Mouse (Mus musculus) myocyte (in vitro differentiated cells): ENCODE measurements around the gene Ccdc15. TPM values are rescaled to one million over a fixed set of nuclear protein-coding genes. Genes with fewer than 3 reads are reported as not detected.

Experiments
- H3K27me3 ChIP-seq: one replicate; pipeline ENCODE4 v1.6.1; 2011; ENCODE audit not compliant: control insufficient read depth, insufficient read depth, insufficient read length
- H3K36me3 ChIP-seq: one replicate; pipeline ENCODE4 v1.6.1; 2011; ENCODE audit not compliant: control insufficient read depth, insufficient read depth
- H3K4me2 ChIP-seq: one replicate; pipeline ENCODE4 v1.6.1; 2011; ENCODE audit warnings: low read depth, control low read depth
- H3K4me3 ChIP-seq: one replicate; pipeline ENCODE4 v1.5.1; 2011; ENCODE audit warnings: mild to moderate bottlenecking, control low read depth, moderate library complexity
- H3K79me2 ChIP-seq: one replicate; pipeline ENCODE4 v1.6.1; 2011; ENCODE audit not compliant: control insufficient read depth, insufficient read depth
- H3ac ChIP-seq: one replicate; pipeline ENCODE4 v1.6.1; 2011; ENCODE audit not compliant: control insufficient read depth, insufficient read length
- SRF ChIP-seq: IDR thresholded peaks from one replicate; pipeline ENCODE4 v1.6.1; 2011; ENCODE audit warnings: low read depth; ENCODE audit not compliant: control insufficient read depth, insufficient read length
- TCF12 ChIP-seq: IDR thresholded peaks from one replicate; pipeline ENCODE4 v1.6.1; 2011; ENCODE audit warnings: mild to moderate bottlenecking, control low read depth; ENCODE audit not compliant: poor library complexity, insufficient read depth, severe bottlenecking
- TCF3 ChIP-seq: IDR thresholded peaks from one replicate; pipeline ENCODE4 v1.6.1; 2011; ENCODE audit warnings: low read depth, control low read depth; ENCODE audit not compliant: insufficient read length
- polyA plus RNA-seq: library from polyadenylated mRNA; unstranded; fragments of >200 nt; fragmentation: generic; extraction: Trizol; gene quantifications from one replicate; pipeline ENCODE4 v1.2.1, GENCODE M21; 2012; ENCODE audit warnings: missing spikeins

Ccdc15 gene
- polyA plus RNA-seq, 1 experiment = 0.38 TPM

DNA sequence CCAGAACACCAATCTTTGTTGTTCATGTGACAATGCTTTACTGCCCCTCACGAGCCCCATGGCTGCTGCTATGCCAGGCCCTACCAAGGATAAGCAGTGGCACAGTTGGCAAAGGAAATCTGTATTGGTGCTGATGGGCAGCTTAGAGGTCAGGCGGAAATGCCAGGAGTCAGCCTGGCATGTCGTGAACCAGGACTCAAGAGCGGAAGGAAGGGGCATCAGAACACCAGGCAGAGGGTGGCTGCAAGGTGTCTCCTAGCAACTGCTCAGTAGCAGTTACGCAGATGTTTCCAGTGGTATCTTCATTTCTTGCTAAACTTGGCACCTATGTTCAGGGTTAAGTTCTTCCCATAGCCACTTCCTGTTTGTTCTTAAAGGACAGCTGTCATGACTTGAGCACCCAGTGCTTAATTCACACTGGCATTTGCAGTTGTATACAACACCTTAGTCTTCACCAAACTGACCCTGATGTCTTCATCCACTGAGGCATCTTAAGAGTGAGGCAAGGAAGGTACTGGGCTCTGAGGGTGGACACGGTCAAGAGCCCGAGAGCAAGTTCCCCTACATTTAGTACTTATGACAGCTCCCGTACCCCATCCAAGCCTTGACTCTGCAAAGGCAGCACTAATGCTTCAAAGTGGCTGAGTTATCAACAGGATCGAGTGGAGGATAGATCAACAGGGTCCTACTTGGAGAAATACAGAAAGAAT is 117.6 kb downstream of the Ccdc15 start:
- Histone ChIP-seq H3K36me3 (no peaks in the 10 kb centered on the region), H3K79me2 (no peaks in the 10 kb centered on the region), H3ac (no peak overlapping the region), H3K27me3 (no peaks in the 10 kb centered on the region), H3K4me2 (no peak overlapping the region), H3K4me3 (no peak overlapping the region)
- TF ChIP-seq TCF12 = no peak

DNA sequence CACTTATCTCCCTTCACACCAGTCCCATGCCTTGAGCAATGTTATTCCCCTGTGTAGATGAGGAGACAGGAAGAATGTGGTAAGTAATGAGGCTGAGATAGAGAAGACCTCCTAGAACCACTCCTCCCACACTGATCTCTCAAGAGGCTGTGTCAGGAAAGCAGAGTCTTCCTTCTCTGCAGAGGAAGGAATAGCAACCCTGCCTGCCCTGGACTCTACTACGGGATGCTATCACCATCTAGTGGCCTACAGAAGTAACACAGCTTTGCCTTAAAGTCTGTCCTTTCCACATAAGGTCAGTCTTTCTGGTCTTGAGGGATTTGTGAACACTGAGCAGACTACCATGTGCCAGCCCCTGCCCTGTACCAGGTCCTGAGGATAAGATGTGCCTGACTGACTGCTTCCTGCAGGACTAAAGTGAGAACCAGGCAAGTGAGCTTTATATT is 118.3 kb downstream of the Ccdc15 start:
- H3K4me2 ChIP-seq = no peak overlapping the region
- no peak overlapping the region for H3K4me3 ChIP-seq

More for the DNA sequence above, 118.3 kb downstream of the Ccdc15 start:
- H3ac ChIP-seq = no peak overlapping the region
- no peaks in the 10 kb centered on the region for H3K79me2 ChIP-seq
- no peaks in the 10 kb centered on the region for H3K27me3 ChIP-seq
- peak; percentile 36 for TF ChIP-seq SRF
- no peak for TF ChIP-seq TCF3
- no peaks in the 10 kb centered on the region for H3K36me3 ChIP-seq

Other genes with a start within 250 kb of the Ccdc15 start
- gene Pknox2, start 201.0 kb downstream of the Ccdc15 start, polyA plus RNA-seq = 20.4 TPM
- 3.9 TPM for gene Tmem218, start 140.2 kb downstream of the Ccdc15 start, polyA plus RNA-seq
- gene Slc37a2, start 92.7 kb downstream of the Ccdc15 start, polyA plus RNA-seq = 9.2 TPM
- not detected for gene Hepacam, start 18.9 kb upstream of the Ccdc15 start, polyA plus RNA-seq
- not detected for gene Robo4, start 53.5 kb upstream of the Ccdc15 start, polyA plus RNA-seq
- gene Robo3, start 84.8 kb upstream of the Ccdc15 start, polyA plus RNA-seq = 0.01 TPM
- gene Msantd2, start 140.9 kb upstream of the Ccdc15 start, polyA plus RNA-seq = 4.0 TPM
- gene Esam, start 179.6 kb upstream of the Ccdc15 start, polyA plus RNA-seq = 0.04 TPM
- not detected for gene Vsig2, start 190.8 kb upstream of the Ccdc15 start, polyA plus RNA-seq
- gene Nrgn, start 204.5 kb upstream of the Ccdc15 start, polyA plus RNA-seq = 0.42 TPM
- gene Siae, start 207.3 kb upstream of the Ccdc15 start, polyA plus RNA-seq = 0.60 TPM